22 mouse cellular contexts compared by ENCODE assay signal in the genomic region with DNA sequence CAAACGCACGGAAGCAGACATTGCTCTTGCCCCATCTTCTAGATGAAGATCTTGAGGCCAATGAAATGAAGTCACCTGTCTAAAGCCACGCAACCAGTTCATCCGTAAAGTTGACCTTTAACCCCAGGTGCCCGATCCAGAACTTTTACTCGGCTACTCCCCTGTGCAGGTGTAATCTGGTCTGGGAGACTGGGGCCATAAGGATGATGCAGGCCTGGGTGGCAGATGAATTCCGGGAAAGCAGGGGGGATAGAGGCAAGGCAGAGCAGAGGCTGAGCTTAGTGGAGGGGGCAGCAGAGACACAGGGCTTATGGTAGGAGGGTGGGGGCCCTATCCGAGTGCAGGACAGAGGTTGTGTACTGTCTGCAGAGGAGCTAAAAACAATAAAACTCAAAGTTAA. TPM values are rescaled to one million over a fixed set of nuclear protein-coding genes. Genes with fewer than 3 reads are reported as not detected.
"Had no signal": no experiment of that assay in that cellular context is flagged by ENCODE, and none has a peak within 500 bp of the region (broad histone marks: within the 10 kb centered on the region; RNA-seq: fewer than 3 reads in every experiment).

No protein-coding gene starts in this region.

- H3K36me3 ChIP-seq: midbrain, embryonic 10.5 days; midbrain, embryonic 13.5 days; neural tube, embryonic 13.5 days had no signal

- H3K9me3 ChIP-seq: megakaryocyte, embryonic 14.5 days; midbrain, embryonic 10.5 days; midbrain, embryonic 13.5 days; neural tube, embryonic 13.5 days had no signal

- H3K27me3 ChIP-seq: midbrain, embryonic 13.5 days; neural tube, embryonic 13.5 days had no signal

- ATAC-seq: midbrain, embryonic 13.5 days; midbrain, embryonic 16.5 days had no signal

- H3K9ac ChIP-seq: liver, embryonic 14.5 days; midbrain, embryonic 13.5 days; neural tube, embryonic 13.5 days had no signal

- DNase-seq: kidney, adult 11 months; kidney, adult 8-10 months; kidney, postnatal 36 days; layer of hippocampus, postnatal 36 days; lung, adult 18-20 months; retina, postnatal 1 day had no signal

- H3K4me3 ChIP-seq: left cerebral cortex, adult 2 months; megakaryocyte, embryonic 14.5 days; midbrain, embryonic 10.5 days; midbrain, embryonic 13.5 days; myocyte; neural tube, embryonic 13.5 days had no signal

- H3K4me1 ChIP-seq: midbrain, embryonic 13.5 days; neural tube, embryonic 13.5 days had no signal

- H3K4me2 ChIP-seq: midbrain, embryonic 13.5 days; neural tube, embryonic 13.5 days had no signal

- H3K27ac ChIP-seq: left cerebral cortex, adult 2 months; liver, embryonic 14.5 days; midbrain, embryonic 10.5 days; midbrain, embryonic 13.5 days; neural tube, embryonic 13.5 days had no signal

RNA-seq across cellular contexts. Expression of a gene that starts 43.4 kb away (rescaled TPM):
- polyA plus RNA-seq: myocyte had no signal

RNA-seq across cellular contexts. Expression of a gene that starts 43.6 kb away (rescaled TPM):
- total RNA-seq: layer of hippocampus, adult 8-10 months; layer of hippocampus, postnatal 10 days; layer of hippocampus, postnatal 36 days; left cerebral cortex, adult 2 months; left cerebral cortex, postnatal 10 days had no signal
- polyA plus RNA-seq: kidney, embryonic 16.5 days; limb, embryonic 11.5 days; limb, embryonic 14.5 days; midbrain, embryonic 16.5 days; myocyte; neural tube, embryonic 13.5 days; small intestine, adult 2 months; stomach, embryonic 16.5 days had no signal
